Mouse (Mus musculus) CD4-positive helper T cell, adult 2 months (primary cell): ENCODE data around the gene Stx8.

Source experiments
- DNase-seq: peaks from one replicate; pipeline ENCODE4 v3.0.0-alpha.2; 2012; ENCODE audit warnings: low read depth, missing footprints, low spot score

Gene Stx8

DNA sequence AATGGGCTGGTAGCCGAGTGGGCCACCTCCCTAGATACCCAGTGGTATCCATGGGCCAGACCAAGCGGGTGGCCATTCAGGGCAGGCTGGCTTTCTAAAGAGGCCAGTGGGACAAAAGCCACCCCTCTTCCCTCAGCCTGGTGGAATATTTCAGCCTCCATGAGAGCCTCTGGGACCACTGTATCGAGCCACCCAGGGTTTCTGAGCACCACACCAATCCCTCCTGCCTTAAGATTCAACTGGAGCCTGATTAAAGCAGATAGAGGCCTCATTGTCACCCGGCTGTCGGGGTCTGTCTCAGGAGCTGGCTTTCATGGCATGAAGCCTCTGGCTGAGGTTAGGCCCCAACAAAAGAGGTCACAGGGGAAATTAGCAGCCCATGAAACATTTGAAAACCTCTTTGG lies 260.7 kb downstream of the Stx8 start:
- no peak for DNase-seq

DNA sequence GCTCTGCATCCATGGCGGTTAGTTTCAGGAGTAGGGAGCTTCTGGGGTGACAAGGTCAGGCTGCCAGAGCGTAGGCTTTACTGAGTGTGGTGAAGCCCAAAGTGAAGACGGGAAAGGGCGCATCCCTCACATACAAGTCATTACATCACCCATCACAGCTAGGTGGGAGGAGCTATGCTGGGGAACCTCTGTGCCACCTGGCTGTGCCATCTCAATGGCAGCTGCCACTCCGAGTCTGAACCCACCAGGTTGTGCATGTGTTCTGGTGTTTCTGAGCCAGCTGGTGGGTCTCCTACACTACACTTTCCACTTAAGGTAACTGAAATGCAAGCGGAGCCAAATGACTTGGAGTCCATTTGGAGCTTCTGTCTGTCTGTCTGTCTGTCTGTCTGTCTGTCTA lies 261.8 kb downstream of the Stx8 start:
- no peak for DNase-seq

DNA sequence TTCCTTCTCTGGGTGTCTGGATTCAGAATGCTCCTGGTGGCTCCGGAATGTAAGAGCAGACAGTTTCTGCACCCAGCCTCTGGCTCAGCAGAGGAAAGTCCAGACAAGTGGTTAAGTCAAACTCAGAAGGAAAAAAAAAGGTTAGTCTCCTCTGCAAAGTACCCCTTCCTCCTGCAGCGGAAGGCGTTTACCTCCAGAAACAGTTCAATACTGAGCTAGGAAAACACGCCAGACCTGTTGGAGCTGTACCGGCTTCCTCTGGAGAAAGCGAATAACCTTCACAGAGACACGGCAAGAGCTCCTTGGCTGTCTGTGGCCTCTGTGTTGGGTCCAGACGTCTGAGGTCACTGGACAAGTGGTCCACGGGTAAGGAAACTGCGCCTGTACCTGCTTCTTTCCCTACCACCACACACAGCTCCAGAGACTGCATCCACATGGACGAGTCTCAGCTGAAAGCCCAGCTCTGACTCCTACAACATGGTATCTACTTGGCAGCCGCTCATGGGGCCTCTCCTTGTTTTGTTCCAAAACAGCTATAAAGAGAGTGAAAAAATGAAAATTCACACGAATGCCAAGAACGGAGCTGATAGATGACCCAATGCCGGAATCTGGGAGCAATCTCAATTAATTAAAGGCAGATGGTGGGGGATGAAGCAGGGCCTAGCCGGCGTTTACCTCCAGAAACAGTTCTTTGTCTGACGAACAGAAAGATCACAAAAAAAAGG lies 263.1 kb downstream of the Stx8 start:
- DNase-seq = no peak

DNA sequence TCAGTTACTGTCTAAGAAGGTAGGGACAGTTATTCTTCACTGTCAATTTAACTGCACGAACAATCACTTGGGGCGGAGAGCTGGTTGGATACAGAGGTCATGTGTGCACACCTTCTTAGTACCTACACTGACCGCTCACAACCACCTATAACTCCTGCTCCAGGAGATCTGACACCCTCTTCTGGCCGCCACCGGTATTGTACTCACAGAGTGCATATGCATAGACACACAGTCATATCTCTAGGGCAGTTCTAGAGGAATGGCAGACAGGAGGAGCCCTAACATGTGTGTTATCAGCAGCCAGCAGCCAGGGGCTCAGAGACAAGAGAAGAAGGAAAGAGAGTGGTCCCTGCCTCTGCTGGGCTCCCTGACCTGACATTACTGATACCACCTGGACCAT lies 265.6 kb downstream of the Stx8 start:
- no peak for DNase-seq

DNA sequence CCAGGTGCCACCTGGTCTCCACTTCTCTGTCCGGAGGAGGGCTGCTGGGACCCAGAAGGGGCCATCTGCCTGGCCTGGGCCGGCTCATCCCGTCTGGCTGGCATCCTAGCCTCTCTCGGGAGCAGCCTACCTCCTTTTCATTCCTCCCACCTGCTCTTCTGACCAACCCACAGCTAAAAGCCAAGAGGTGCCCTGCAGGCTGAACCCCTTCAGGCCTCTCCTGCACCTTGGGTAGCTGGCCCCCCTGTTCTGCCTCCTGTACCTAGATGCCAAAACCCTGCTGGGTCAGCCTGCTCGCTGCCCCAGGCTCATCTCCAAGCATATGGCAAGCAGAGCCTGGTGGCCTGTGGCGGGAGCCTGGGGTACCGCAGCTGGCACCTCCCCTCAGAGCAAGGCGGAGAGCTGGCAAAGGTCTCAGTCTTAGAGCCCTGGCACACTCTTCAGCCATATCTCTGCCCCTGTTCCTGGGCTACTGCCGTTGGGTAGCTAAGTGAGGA lies 267.5 kb downstream of the Stx8 start:
- no peak for DNase-seq

DNA sequence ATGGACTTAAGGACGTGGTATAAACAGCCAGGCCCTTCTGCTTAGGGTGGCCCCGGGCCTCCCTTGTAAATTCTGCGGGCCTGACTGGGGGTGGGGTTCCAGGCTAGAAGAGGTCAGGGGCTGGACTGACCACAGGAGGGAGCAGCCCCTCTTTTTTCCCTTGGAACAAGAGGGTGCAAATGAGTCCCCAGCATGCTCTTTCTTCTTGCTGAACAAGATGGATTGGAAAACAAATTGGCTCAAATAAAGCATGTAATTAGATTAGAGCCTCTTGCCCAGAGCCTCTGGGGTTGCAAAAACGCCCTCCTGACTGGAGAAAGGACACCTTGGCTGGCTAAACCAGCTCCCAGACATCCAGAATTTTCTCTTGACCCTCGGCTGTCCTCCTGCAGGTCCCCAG lies 273.8 kb downstream of the Stx8 start:
- no peak for DNase-seq

DNA sequence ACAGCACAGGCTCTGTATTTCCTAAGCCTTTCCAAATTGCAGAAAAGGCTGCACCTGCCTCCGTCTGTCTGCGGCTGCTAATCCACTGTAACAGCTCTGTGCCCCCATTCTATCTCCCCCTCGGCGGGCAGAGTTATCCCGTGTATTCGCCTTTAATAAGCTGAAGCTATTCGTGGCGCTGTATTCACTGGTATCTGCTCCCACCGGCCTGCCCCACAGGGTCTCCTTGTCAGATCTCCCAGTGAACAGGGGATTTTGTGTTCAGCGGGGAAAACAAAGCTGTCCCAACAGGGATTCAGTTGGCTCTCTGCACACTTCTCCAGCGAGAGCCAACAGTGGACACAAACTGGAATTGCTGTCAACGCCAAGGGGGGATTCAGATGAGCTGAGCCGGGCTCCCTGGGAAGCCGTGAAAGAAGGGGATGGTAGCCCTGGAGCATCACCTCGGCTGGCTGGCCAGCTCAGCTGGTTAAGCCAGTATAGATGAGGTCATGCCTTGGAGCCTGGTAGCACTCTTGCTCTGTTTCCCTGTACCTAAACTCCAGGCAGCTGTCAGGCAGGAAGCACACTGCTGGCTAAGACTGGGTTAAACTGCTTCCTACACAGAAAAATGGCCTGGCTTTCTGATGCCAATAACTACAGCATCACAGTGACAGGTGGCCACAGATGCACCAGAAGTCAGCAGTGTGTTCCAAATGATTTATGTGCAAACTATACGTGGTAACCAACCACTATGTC lies 278.4 kb downstream of the Stx8 start:
- no peak for DNase-seq

DNA sequence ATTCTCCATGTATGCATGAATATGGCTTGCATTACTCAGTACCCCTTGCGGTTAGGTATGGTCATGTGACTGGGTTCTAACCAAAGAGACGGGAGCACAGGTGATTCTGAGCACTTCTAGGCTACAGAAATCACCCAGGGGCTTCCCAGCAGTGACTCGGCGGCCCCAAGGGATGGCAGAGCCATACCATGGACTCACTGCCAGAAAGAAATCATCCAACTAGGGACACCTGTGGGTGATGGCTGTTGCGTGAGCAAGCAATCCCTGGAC lies 278.9 kb downstream of the Stx8 start:
- DNase-seq = no peak

DNA sequence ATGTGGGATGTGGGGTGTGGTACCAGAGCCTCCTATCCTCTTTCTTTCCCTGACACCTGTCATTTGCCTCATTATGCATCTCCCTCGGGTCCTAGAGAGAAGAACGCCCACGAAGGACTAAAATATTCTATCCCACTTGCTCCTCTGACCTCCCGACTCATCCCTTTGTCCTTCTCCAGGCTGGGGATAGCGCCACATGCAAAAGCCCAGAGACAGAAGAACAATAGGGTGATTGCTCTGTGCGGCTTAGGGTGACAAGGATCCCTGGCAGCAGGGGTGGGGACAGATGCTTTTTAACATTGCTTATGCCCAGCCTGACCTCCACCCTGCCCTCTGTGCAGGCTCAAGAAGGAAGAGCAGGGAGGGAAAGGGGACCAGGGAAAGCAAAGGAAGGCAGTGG lies 281.9 kb downstream of the Stx8 start:
- no peak for DNase-seq

DNA sequence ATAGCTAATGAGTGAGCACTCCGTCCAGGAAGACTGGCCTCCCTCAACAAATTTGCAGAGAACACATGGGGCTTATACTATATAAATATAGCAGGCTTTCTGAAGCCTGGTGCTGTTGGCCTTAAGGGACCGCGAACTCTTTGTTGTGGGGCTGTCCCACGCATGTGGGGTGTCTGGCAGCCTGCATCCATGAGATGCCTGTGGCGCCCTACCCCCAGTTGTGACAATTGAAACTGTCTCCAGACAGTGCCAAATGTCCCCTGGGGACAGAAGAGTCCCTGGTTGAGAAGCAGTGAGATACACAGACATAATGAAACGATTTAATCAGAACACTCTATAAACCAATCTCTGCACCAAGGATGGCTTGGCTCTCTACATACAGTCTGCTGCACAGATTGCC lies 284.1 kb downstream of the Stx8 start:
- DNase-seq = no peak

DNA sequence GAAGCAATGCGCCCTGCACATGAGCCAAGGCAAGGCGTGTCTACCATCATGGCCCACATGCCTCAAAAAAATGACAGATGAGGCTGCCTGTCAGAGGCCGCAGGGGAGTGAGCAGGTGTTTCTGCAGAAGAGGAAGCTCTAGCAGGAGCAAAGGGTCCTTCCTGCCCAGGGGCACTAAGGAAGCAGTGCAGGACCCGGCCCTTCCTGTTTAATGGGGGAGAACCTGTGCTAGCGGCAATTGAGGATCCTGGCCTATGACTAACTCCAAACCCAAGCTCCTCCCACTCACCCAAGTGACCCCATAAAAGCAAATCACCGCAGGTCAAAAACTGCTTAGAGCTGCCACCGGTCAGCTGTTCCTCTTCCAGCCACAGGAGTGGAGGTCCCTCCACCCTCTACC lies 287.5 kb downstream of the Stx8 start:
- DNase-seq = no peak
